Mouse (Mus musculus): Measurements from ENCODE around the gene Ddx24. TPM values are rescaled to one million over a fixed set of nuclear protein-coding genes. Genes with fewer than 3 reads are reported as not detected.
"Not testable (repeated sequence)": the region's sequence is repeated elsewhere in the genome, so short reads cannot be mapped to it uniquely, and the experiment has no call there.

Gene Ddx24
- 32.3 and 47.5 TPM in 2 replicates for polyA plus RNA-seq (2015; fragmentation: Nextera tagmentation; extraction: Ambion mirVana)

- Histone ChIP-seq H3K4me2 (peak within 1 kb of the TSS; percentile 82), H3K36me3 (replicated peaks) (peaks cover 23% of the 10 kb centered on the region), H3K9ac (peak within 1 kb of the TSS; percentile 84), H3K9me3 (replicated peaks) (no peaks in the 10 kb centered on the region), H3K27me3 (no peaks in the 10 kb centered on the region), H3K27ac (replicated peaks) (peak within 1 kb of the TSS; percentile 77), H3K4me1 (replicated peaks) (peaks cover 40% of the 10 kb centered on the region), H3K4me3 (replicated peaks) (peak within 1 kb of the TSS; percentile 88)
- 2% methylated on average over 33 of the region's 33 CpGs for WGBS (ENCODE audit: insufficient replicate concordance)
- ATAC-seq (ENCODE audit: insufficient read depth) = peak; percentile 100
Measured at GRCm38 (mm10) chr12:103425729-103426470, at the start of gene Ddx24. Gene Ddx24 (minus strand): TSS chr12:103425830.

- no peak for ATAC-seq (ENCODE audit: insufficient read depth)
- no peak overlapping the region for H3K9ac ChIP-seq
- no peaks in the 10 kb centered on the region for H3K4me1 ChIP-seq (replicated peaks)
- WGBS (ENCODE audit: insufficient replicate concordance) = 17% methylated on average over 2 of the region's 2 CpGs
- H3K9me3 ChIP-seq (replicated peaks) = no peaks in the 10 kb centered on the region
- H3K4me3 ChIP-seq (replicated peaks) = no peak overlapping the region
- H3K27ac ChIP-seq (replicated peaks) = no peak overlapping the region
- no peak overlapping the region for H3K4me2 ChIP-seq
- H3K36me3 ChIP-seq (replicated peaks) = no peaks in the 10 kb centered on the region
- no peaks in the 10 kb centered on the region for H3K27me3 ChIP-seq
Measured at GRCm38 (mm10) chr12:103474481-103474880, 48.9 kb upstream of the Ddx24 start.

GRCm38 (mm10) chr12:103457140-103457539 lies 31.5 kb upstream of the Ddx24 start, which contains the start of gene Ifi27l2b:
Gene Ifi27l2b (minus strand): TSS chr12:103457223.
- ATAC-seq (ENCODE audit: insufficient read depth) = no peak
- no peaks in the 10 kb centered on the region for H3K36me3 ChIP-seq (replicated peaks)

GRCm38 (mm10) chr12:103456727-103457126 lies 31.1 kb upstream of the Ddx24 start:
- ATAC-seq (ENCODE audit: insufficient read depth); H3K9ac ChIP-seq; H3K4me1 ChIP-seq (replicated peaks); H3K9me3 ChIP-seq (replicated peaks); H3K4me3 ChIP-seq (replicated peaks); H3K36me3 ChIP-seq (replicated peaks); H3K4me2 ChIP-seq; H3K27ac ChIP-seq (replicated peaks); H3K27me3 ChIP-seq: not testable (repeated sequence)
- WGBS (ENCODE audit: insufficient replicate concordance) = no CpG with 5 or more reads among the region's 1 CpGs

More at GRCm38 (mm10) chr12:103457140-103457539, 31.5 kb upstream of the Ddx24 start, which contains the start of gene Ifi27l2b:
- Histone ChIP-seq H3K4me3 (replicated peaks) (no peak within 1 kb of the TSS), H3K9ac (no peak within 1 kb of the TSS), H3K27me3 (no peaks in the 10 kb centered on the region), H3K27ac (replicated peaks) (no peak within 1 kb of the TSS), H3K4me2 (no peak within 1 kb of the TSS), H3K4me1 (replicated peaks) (no peaks in the 10 kb centered on the region), H3K9me3 (replicated peaks) (no peaks in the 10 kb centered on the region)
- 53% methylated on average over 3 of the region's 3 CpGs for WGBS (ENCODE audit: insufficient replicate concordance)

- no peak overlapping the region for H3K4me3 ChIP-seq (replicated peaks)
- no peaks in the 10 kb centered on the region for H3K36me3 ChIP-seq (replicated peaks)
- no peaks in the 10 kb centered on the region for H3K9me3 ChIP-seq (replicated peaks)
- no peak overlapping the region for H3K27ac ChIP-seq (replicated peaks)
- no peaks in the 10 kb centered on the region for H3K4me1 ChIP-seq (replicated peaks)
- no peaks in the 10 kb centered on the region for H3K27me3 ChIP-seq
- ATAC-seq (ENCODE audit: insufficient read depth) = no peak
- no peak overlapping the region for H3K9ac ChIP-seq
- H3K4me2 ChIP-seq = no peak overlapping the region
Measured at GRCm38 (mm10) chr12:103453361-103453760, 27.7 kb upstream of the Ddx24 start.

GRCm38 (mm10) chr12:103445060-103445459 lies 19.4 kb upstream of the Ddx24 start:
- H3K4me1 ChIP-seq (replicated peaks) = no peaks in the 10 kb centered on the region
- no peaks in the 10 kb centered on the region for H3K9me3 ChIP-seq (replicated peaks)
- H3K4me3 ChIP-seq (replicated peaks) = no peak overlapping the region
- no peak for ATAC-seq (ENCODE audit: insufficient read depth)
- H3K36me3 ChIP-seq (replicated peaks) = no peaks in the 10 kb centered on the region
- no peak overlapping the region for H3K4me2 ChIP-seq
- no peak overlapping the region for H3K27ac ChIP-seq (replicated peaks)
- H3K27me3 ChIP-seq = no peaks in the 10 kb centered on the region
- WGBS (ENCODE audit: insufficient replicate concordance) = 60% methylated on average over 3 of the region's 3 CpGs
- H3K9ac ChIP-seq = no peak overlapping the region

GRCm38 (mm10) chr12:103444261-103444660 lies 18.6 kb upstream of the Ddx24 start:
- not testable (repeated sequence) for H3K27ac ChIP-seq (replicated peaks); H3K27me3 ChIP-seq; H3K4me3 ChIP-seq (replicated peaks); H3K4me1 ChIP-seq (replicated peaks); ATAC-seq (ENCODE audit: insufficient read depth); H3K36me3 ChIP-seq (replicated peaks); H3K4me2 ChIP-seq; H3K9me3 ChIP-seq (replicated peaks); H3K9ac ChIP-seq
- WGBS (ENCODE audit: insufficient replicate concordance) = 26% methylated on average over 5 of the region's 7 CpGs

GRCm38 (mm10) chr12:103443524-103443923 lies 17.9 kb upstream of the Ddx24 start, which contains the start of gene Ifi27l2a:
Gene Ifi27l2a (minus strand): TSS chr12:103443680.
- no peak within 1 kb of the TSS for H3K4me3 ChIP-seq (replicated peaks)
- H3K9ac ChIP-seq = no peak within 1 kb of the TSS
- 37% methylated on average over 3 of the region's 3 CpGs for WGBS (ENCODE audit: insufficient replicate concordance)
- H3K27ac ChIP-seq (replicated peaks) = no peak within 1 kb of the TSS
- H3K9me3 ChIP-seq (replicated peaks) = no peaks in the 10 kb centered on the region
- no peaks in the 10 kb centered on the region for H3K4me1 ChIP-seq (replicated peaks)
- H3K36me3 ChIP-seq (replicated peaks) = no peaks in the 10 kb centered on the region
- ATAC-seq (ENCODE audit: insufficient read depth) = no peak
- H3K4me2 ChIP-seq = no peak within 1 kb of the TSS
- H3K27me3 ChIP-seq = no peaks in the 10 kb centered on the region

- Histone ChIP-seq H3K4me2 (no peak overlapping the region), H3K36me3 (replicated peaks) (no peaks in the 10 kb centered on the region), H3K4me3 (replicated peaks) (no peak overlapping the region), H3K27ac (replicated peaks) (no peak overlapping the region), H3K4me1 (replicated peaks) (peaks cover 9% of the 10 kb centered on the region; the same call in 1 of the 2 replicates), H3K9ac (no peak overlapping the region), H3K27me3 (no peaks in the 10 kb centered on the region), H3K9me3 (replicated peaks) (no peaks in the 10 kb centered on the region)
- WGBS (ENCODE audit: insufficient replicate concordance) = 80% methylated on average over 1 of the region's 1 CpGs
- no peak for ATAC-seq (ENCODE audit: insufficient read depth)
Measured at GRCm38 (mm10) chr12:103437601-103438000, 12.0 kb upstream of the Ddx24 start.

GRCm38 (mm10) chr12:103434861-103435260 lies 9.2 kb upstream of the Ddx24 start:
- Histone ChIP-seq H3K36me3 (replicated peaks) (no peaks in the 10 kb centered on the region), H3K4me3 (replicated peaks) (peak overlapping the region; percentile 25; the same call in 1 of the 2 replicates), H3K4me2 (peak overlapping the region; percentile 52), H3K9me3 (replicated peaks) (no peaks in the 10 kb centered on the region), H3K4me1 (replicated peaks) (peaks cover 9% of the 10 kb centered on the region; the same call in 1 of the 2 replicates), H3K9ac (no peak overlapping the region), H3K27ac (replicated peaks) (no peak overlapping the region), H3K27me3 (no peaks in the 10 kb centered on the region)
- no peak for ATAC-seq (ENCODE audit: insufficient read depth)

GRCm38 (mm10) chr12:103433986-103434731 lies 8.5 kb upstream of the Ddx24 start, which contains the start of gene Ifi27:
Gene Ifi27 (plus strand): TSS chr12:103434211.
- Histone ChIP-seq H3K27ac (replicated peaks) (peak within 1 kb of the TSS; percentile 51; the same call in 1 of the 2 replicates), H3K9ac (no peak within 1 kb of the TSS), H3K4me3 (replicated peaks) (peak within 1 kb of the TSS; percentile 25), H3K4me2 (peak within 1 kb of the TSS; percentile 52), H3K9me3 (replicated peaks) (no peaks in the 10 kb centered on the region), H3K4me1 (replicated peaks) (peaks cover 9% of the 10 kb centered on the region; the same call in 1 of the 2 replicates), H3K27me3 (no peaks in the 10 kb centered on the region), H3K36me3 (replicated peaks) (no peaks in the 10 kb centered on the region)
- whole genome bisulfite sequencing (ENCODE audit: insufficient replicate concordance) = 38% methylated on average over 8 of the region's 8 CpGs
- ATAC-seq (ENCODE audit: insufficient read depth) = peak; percentile 89

Data from liver, embryonic 15.5 days (tissue).